Mouse (Mus musculus): ENCODE data around the gene Ms4a10. TPM values are rescaled to one million over a fixed set of nuclear protein-coding genes. Genes with fewer than 3 reads are reported as not detected.
A peak's percentile ranks its signal among the peaks of the same experiment; 100 is the strongest.

The Ms4a10 gene
- polyA plus RNA-seq, 1 experiment: 2.2 TPM

DNA sequence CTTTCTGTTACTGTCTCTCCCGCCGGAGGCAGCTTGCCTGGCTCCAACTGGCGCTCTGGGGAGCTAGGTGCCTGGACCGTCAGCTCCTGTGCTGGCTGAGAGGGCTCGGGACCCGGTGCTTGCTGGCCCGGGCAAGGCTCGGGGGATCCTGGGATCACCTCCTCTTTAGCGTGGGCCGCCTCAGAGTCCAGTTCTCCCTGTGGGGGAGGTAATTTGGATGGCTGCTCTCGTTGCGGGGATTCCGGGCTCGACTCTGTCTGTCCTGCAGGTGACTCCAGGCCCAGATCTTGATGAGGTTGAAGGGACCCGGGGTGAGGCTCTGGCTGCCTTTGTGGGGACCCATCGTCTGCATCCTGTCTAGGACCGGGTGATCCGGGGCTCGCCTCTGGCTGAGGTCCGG, 26.1 kb downstream of the Ms4a10 start:
- Histone ChIP-seq H3K27me3 (ENCODE audit: control insufficient read depth, insufficient read depth, low read length) (no peaks in the 10 kb centered on the region), H3K27ac (ENCODE audit: control insufficient read depth, insufficient read depth, low read depth, low read length) (no peak overlapping the region), H3K4me1 (ENCODE audit: control insufficient read depth, insufficient read depth, low read length) (peaks cover 5% of the 10 kb centered on the region), H3K36me3 (ENCODE audit: control insufficient read depth, insufficient read depth, low read length) (no peaks in the 10 kb centered on the region; the same call in 1 of the 2 replicates), H3K4me3 (ENCODE audit: control insufficient read depth, low read depth, low read length) (peak overlapping the region; percentile 98)
- TF ChIP-seq POLR2A (IDR thresholded peaks at IDR 0.05; ENCODE audit: control insufficient read depth, low read depth, low read length): no peak
- TF ChIP-seq CTCF (IDR thresholded peaks at IDR 0.05; ENCODE audit: control insufficient read depth, insufficient read depth, insufficient replicate concordance, low read depth, low read length): no peak

- H3K4me3 ChIP-seq (ENCODE audit: control insufficient read depth, low read depth, low read length): peak overlapping the region; percentile 98
- H3K27ac ChIP-seq (ENCODE audit: control insufficient read depth, insufficient read depth, low read depth, low read length): peak overlapping the region; percentile 37; the same call in 1 of the 2 replicates
- H3K27me3 ChIP-seq (ENCODE audit: control insufficient read depth, insufficient read depth, low read length): no peaks in the 10 kb centered on the region
- no peaks in the 10 kb centered on the region; the same call in 1 of the 2 replicates for H3K36me3 ChIP-seq (ENCODE audit: control insufficient read depth, insufficient read depth, low read length)
- no peak for TF ChIP-seq POLR2A (IDR thresholded peaks at IDR 0.05; ENCODE audit: control insufficient read depth, low read depth, low read length)
- TF ChIP-seq CTCF (IDR thresholded peaks at IDR 0.05; ENCODE audit: control insufficient read depth, insufficient read depth, insufficient replicate concordance, low read depth, low read length): no peak
- peaks cover 5% of the 10 kb centered on the region for H3K4me1 ChIP-seq (ENCODE audit: control insufficient read depth, insufficient read depth, low read length)
These were observed 27.3 kb downstream of the Ms4a10 start for GRCm38 (mm10) chr19:10947219-10947618.

- Histone ChIP-seq H3K4me3 (ENCODE audit: control insufficient read depth, low read depth, low read length) (peak overlapping the region; percentile 98), H3K4me1 (ENCODE audit: control insufficient read depth, insufficient read depth, low read length) (peaks cover 5% of the 10 kb centered on the region), H3K27ac (ENCODE audit: control insufficient read depth, insufficient read depth, low read depth, low read length) (no peak overlapping the region), H3K36me3 (ENCODE audit: control insufficient read depth, insufficient read depth, low read length) (no peaks in the 10 kb centered on the region; the same call in 1 of the 2 replicates), H3K27me3 (ENCODE audit: control insufficient read depth, insufficient read depth, low read length) (no peaks in the 10 kb centered on the region)
- TF ChIP-seq CTCF (IDR thresholded peaks at IDR 0.05; ENCODE audit: control insufficient read depth, insufficient read depth, insufficient replicate concordance, low read depth, low read length) (no peak), POLR2A (IDR thresholded peaks at IDR 0.05; ENCODE audit: control insufficient read depth, low read depth, low read length) (no peak)
These were observed 28.0 kb downstream of the Ms4a10 start for GRCm38 (mm10) chr19:10946506-10946905.

- Histone ChIP-seq H3K4me1 (ENCODE audit: control insufficient read depth, insufficient read depth, low read length) (peaks cover 16% of the 10 kb centered on the region), H3K27me3 (ENCODE audit: control insufficient read depth, insufficient read depth, low read length) (no peaks in the 10 kb centered on the region), H3K27ac (ENCODE audit: control insufficient read depth, insufficient read depth, low read depth, low read length) (no peak overlapping the region), H3K36me3 (ENCODE audit: control insufficient read depth, insufficient read depth, low read length) (no peaks in the 10 kb centered on the region; the same call in 1 of the 2 replicates), H3K4me3 (ENCODE audit: control insufficient read depth, low read depth, low read length) (no peak overlapping the region)
- TF ChIP-seq CTCF (IDR thresholded peaks at IDR 0.05; ENCODE audit: control insufficient read depth, insufficient read depth, insufficient replicate concordance, low read depth, low read length): no peak
- TF ChIP-seq POLR2A (IDR thresholded peaks at IDR 0.05; ENCODE audit: control insufficient read depth, low read depth, low read length): no peak
These were observed 30.5 kb downstream of the Ms4a10 start for GRCm38 (mm10) chr19:10943955-10944354.

DNA sequence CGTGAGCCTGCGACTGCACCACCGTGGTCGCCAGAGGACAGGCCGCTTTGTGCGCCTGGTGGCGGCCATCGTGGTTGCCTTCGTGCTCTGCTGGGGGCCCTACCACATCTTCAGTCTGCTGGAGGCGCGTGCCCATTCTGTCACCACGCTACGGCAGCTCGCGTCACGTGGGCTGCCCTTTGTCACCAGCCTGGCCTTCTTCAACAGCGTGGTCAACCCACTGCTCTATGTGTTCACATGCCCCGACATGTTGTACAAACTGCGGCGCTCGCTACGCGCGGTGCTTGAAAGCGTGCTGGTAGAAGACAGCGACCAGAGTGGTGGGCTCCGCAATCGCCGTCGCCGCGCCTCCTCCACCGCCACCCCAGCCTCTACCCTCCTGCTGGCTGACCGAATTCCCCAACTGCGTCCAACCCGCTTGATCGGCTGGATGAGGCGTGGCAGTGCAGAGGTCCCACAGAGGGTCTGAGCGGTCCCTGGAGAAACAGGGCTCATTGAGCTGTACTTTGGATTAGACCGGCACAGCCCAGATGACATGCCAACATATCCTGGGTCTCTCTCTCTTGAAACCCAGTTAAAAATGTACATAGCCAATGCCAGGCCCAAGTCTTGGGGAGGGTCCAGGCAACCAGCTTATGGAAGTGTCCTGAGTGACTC, 33.5 kb downstream of the Ms4a10 start:
- Histone ChIP-seq H3K4me1 (ENCODE audit: control insufficient read depth, insufficient read depth, low read length) (peaks cover 11% of the 10 kb centered on the region), H3K36me3 (ENCODE audit: control insufficient read depth, insufficient read depth, low read length) (no peaks in the 10 kb centered on the region; the same call in 1 of the 2 replicates), H3K27me3 (ENCODE audit: control insufficient read depth, insufficient read depth, low read length) (no peaks in the 10 kb centered on the region), H3K4me3 (ENCODE audit: control insufficient read depth, low read depth, low read length) (peak overlapping the region; percentile 67), H3K27ac (ENCODE audit: control insufficient read depth, insufficient read depth, low read depth, low read length) (no peak overlapping the region)
- TF ChIP-seq POLR2A (IDR thresholded peaks at IDR 0.05; ENCODE audit: control insufficient read depth, low read depth, low read length) (0 out of 2 replicates have a peak, but pooled peaks have one; percentile 3), CTCF (IDR thresholded peaks at IDR 0.05; ENCODE audit: control insufficient read depth, insufficient read depth, insufficient replicate concordance, low read depth, low read length) (no peak)

DNA sequence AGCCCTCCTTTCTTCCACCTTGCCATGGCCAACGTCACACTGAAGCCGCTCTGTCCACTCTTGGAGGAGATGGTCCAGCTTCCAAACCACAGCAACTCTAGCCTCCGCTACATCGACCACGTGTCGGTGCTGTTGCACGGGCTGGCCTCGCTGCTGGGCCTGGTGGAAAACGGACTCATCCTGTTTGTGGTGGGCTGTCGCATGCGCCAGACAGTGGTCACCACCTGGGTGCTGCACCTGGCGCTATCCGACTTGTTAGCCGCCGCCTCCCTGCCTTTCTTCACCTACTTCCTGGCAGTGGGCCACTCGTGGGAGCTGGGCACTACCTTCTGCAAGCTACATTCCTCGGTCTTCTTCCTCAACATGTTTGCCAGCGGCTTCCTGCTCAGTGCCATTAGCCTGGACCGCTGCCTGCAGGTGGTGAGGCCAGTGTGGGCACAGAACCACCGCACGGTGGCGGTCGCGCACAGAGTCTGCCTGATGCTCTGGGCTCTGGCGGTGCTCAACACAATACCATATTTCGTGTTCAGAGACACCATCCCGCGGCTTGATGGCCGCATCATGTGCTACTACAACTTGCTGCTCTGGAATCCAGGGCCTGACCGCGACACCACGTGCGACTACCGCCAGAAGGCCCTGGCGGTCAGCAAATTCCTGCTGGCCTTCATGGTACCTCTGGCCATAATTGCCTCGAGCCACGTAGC, 34.2 kb downstream of the Ms4a10 start:
- Histone ChIP-seq H3K4me1 (ENCODE audit: control insufficient read depth, insufficient read depth, low read length) (peaks cover 11% of the 10 kb centered on the region), H3K4me3 (ENCODE audit: control insufficient read depth, low read depth, low read length) (peak overlapping the region; percentile 67), H3K36me3 (ENCODE audit: control insufficient read depth, insufficient read depth, low read length) (no peaks in the 10 kb centered on the region; the same call in 1 of the 2 replicates), H3K27ac (ENCODE audit: control insufficient read depth, insufficient read depth, low read depth, low read length) (no peak overlapping the region), H3K27me3 (ENCODE audit: control insufficient read depth, insufficient read depth, low read length) (no peaks in the 10 kb centered on the region)
- TF ChIP-seq POLR2A (IDR thresholded peaks at IDR 0.05; ENCODE audit: control insufficient read depth, low read depth, low read length) (0 out of 2 replicates have a peak, but pooled peaks have one; percentile 6), CTCF (IDR thresholded peaks at IDR 0.05; ENCODE audit: control insufficient read depth, insufficient read depth, insufficient replicate concordance, low read depth, low read length) (peak; percentile 81)

- Histone ChIP-seq H3K4me3 (ENCODE audit: control insufficient read depth, low read depth, low read length) (no peak overlapping the region), H3K36me3 (ENCODE audit: control insufficient read depth, insufficient read depth, low read length) (no peaks in the 10 kb centered on the region; the same call in 1 of the 2 replicates), H3K27ac (ENCODE audit: control insufficient read depth, insufficient read depth, low read depth, low read length) (no peak overlapping the region), H3K27me3 (ENCODE audit: control insufficient read depth, insufficient read depth, low read length) (no peaks in the 10 kb centered on the region), H3K4me1 (ENCODE audit: control insufficient read depth, insufficient read depth, low read length) (peaks cover 11% of the 10 kb centered on the region)
- TF ChIP-seq POLR2A (IDR thresholded peaks at IDR 0.05; ENCODE audit: control insufficient read depth, low read depth, low read length) (no peak), CTCF (IDR thresholded peaks at IDR 0.05; ENCODE audit: control insufficient read depth, insufficient read depth, insufficient replicate concordance, low read depth, low read length) (no peak)
These were observed 35.7 kb downstream of the Ms4a10 start for GRCm38 (mm10) chr19:10938771-10939170.

Data from testis, adult 2 months (tissue).